Mouse (Mus musculus) T-cell, adult 2 months (primary cell): ENCODE data around the gene Brip1.

Experiments
- DNase-seq: peaks from one replicate; pipeline ENCODE4 v3.0.0; 2022; ENCODE audit warnings: low spot score

Gene Brip1

GRCm38 (mm10) chr11:86107276-86107675, 93.7 kb downstream of the Brip1 start:
- DNase-seq, result no peak

GRCm38 (mm10) chr11:86106596-86106995, 94.4 kb downstream of the Brip1 start:
- DNase-seq, result no peak

GRCm38 (mm10) chr11:86101191-86101590, 99.8 kb downstream of the Brip1 start:
- DNase-seq, result no peak

- DNase-seq, result no peak
Observed at GRCm38 (mm10) chr11:86099341-86099740, 101.7 kb downstream of the Brip1 start.

- DNase-seq, result no peak
Observed at GRCm38 (mm10) chr11:86088815-86089214, 112.2 kb downstream of the Brip1 start.

GRCm38 (mm10) chr11:86084522-86084921, 116.5 kb downstream of the Brip1 start:
- no peak for DNase-seq

- no peak for DNase-seq
Observed at GRCm38 (mm10) chr11:86078025-86078424, 123.0 kb downstream of the Brip1 start.

GRCm38 (mm10) chr11:86076966-86077365, 124.0 kb downstream of the Brip1 start:
- DNase-seq, result no peak

GRCm38 (mm10) chr11:86076403-86076802, 124.6 kb downstream of the Brip1 start:
- DNase-seq, result no peak

GRCm38 (mm10) chr11:86075371-86075770, 125.6 kb downstream of the Brip1 start:
- peak; percentile 8 for DNase-seq

GRCm38 (mm10) chr11:86068651-86069050, 132.3 kb downstream of the Brip1 start:
- no peak for DNase-seq

GRCm38 (mm10) chr11:86067154-86067553, 133.8 kb downstream of the Brip1 start:
- DNase-seq, result no peak

GRCm38 (mm10) chr11:86064881-86065280, 136.1 kb downstream of the Brip1 start:
- no peak for DNase-seq

GRCm38 (mm10) chr11:86061243-86061642, 139.8 kb downstream of the Brip1 start:
- DNase-seq, result no peak

- no peak for DNase-seq
Observed at GRCm38 (mm10) chr11:86059123-86059522, 141.9 kb downstream of the Brip1 start.

GRCm38 (mm10) chr11:86055806-86056205, 145.2 kb downstream of the Brip1 start:
- no peak for DNase-seq

- DNase-seq, result no peak
Observed at GRCm38 (mm10) chr11:86051383-86051782, 149.6 kb downstream of the Brip1 start.

- no peak for DNase-seq
Observed at GRCm38 (mm10) chr11:86050430-86051280, 150.3 kb downstream of the Brip1 start.

- no peak for DNase-seq
Observed at GRCm38 (mm10) chr11:86039994-86040393, 161.0 kb downstream of the Brip1 start.

GRCm38 (mm10) chr11:86039355-86039754, 161.6 kb downstream of the Brip1 start:
- DNase-seq, result no peak

GRCm38 (mm10) chr11:86038701-86039100, 162.3 kb downstream of the Brip1 start:
- DNase-seq, result no peak

- DNase-seq, result no peak
Observed at GRCm38 (mm10) chr11:86032910-86033309, 168.1 kb downstream of the Brip1 start.

GRCm38 (mm10) chr11:86028034-86028433, 173.0 kb downstream of the Brip1 start:
- no peak for DNase-seq
